Mouse (Mus musculus) liver, embryonic 14.5 days (tissue): ENCODE measurements around the gene Sorcs2.

Experiments used
- CTCF ChIP-seq: IDR thresholded peaks from 2 replicates; pipeline ENCODE4 v1.5.1; 2016; ENCODE audit warnings: antibody characterized with exemption, low read depth, control low read depth
- EP300 ChIP-seq: IDR thresholded peaks from 2 replicates; pipeline ENCODE4 v1.6.1; 2016; ENCODE audit warnings: antibody characterized with exemption, low read depth

- TF ChIP-seq CTCF: no peak
- no peak for TF ChIP-seq EP300
Measured at GRCm38 (mm10) chr5:36179708-36180107, 218.2 kb downstream of the Sorcs2 start.
